In genomic region chr7:25130565-25130964, GRCm38 (mm10) we compare ENCODE assay signal across 19 mouse cellular contexts. TPM values are rescaled to one million over a fixed set of nuclear protein-coding genes. Genes with fewer than 3 reads are reported as not detected.
DNase-seq lines count a peak whose midpoint lies in the region; ATAC-seq and TF ChIP-seq lines count a peak whose summit lies in the region.
"Had no signal": no experiment of that assay in that cellular context is flagged by ENCODE, and none has a peak within 500 bp of the region (broad histone marks: within the 10 kb centered on the region; RNA-seq: fewer than 3 reads in every experiment).

No protein-coding gene starts in this region.

- no peak for TF ChIP-seq CTCF in CH12.LX (conservative IDR thresholded peaks at IDR 0.05 in 1 of 2, IDR thresholded peaks at IDR 0.05 in 1 of 2; ENCODE audit: low read depth in 2 of 2, low read length in 2 of 2)

- no peak overlapping the region for H3K9ac ChIP-seq in midbrain, embryonic 11.5 days (ENCODE audit: low read length)
- H3K9ac ChIP-seq in CH12.LX (ENCODE audit: insufficient read depth, low read depth) = peak overlapping the region; percentile 93
- no peak overlapping the region for H3K9ac ChIP-seq in forebrain, embryonic 14.5 days (ENCODE audit: low read length)
- H3K9ac ChIP-seq: forebrain, embryonic 13.5 days; hindbrain, embryonic 13.5 days had no signal

- peaks cover 11% of the 10 kb centered on the region for H3K4me1 ChIP-seq in midbrain, embryonic 11.5 days (ENCODE audit: control insufficient read depth, insufficient read depth, low read length)
- peaks cover 35% of the 10 kb centered on the region for H3K4me1 ChIP-seq in midbrain, embryonic 10.5 days
- H3K4me1 ChIP-seq in CH12.LX (ENCODE audit: control insufficient read depth in 1 of 2, insufficient read depth in 2 of 2) = peaks cover 28 to 51% of the 10 kb centered on the region in 2 experiments
- no peaks in the 10 kb centered on the region for H3K4me1 ChIP-seq in forebrain, embryonic 14.5 days (ENCODE audit: control insufficient read depth, insufficient read depth, low read length)

- DNase-seq in midbrain, embryonic 11.5 days (ENCODE audit: low spot score, missing footprints) = peak; percentile 77
- DNase-seq in midbrain, embryonic 10.5 days (ENCODE audit: low spot score) = no peak
- DNase-seq in CD4-positive helper T cell, adult 2 months (ENCODE audit: low read depth, low spot score) = peak; percentile 49
- peak; percentile 81 for DNase-seq in CH12.LX (ENCODE audit: extremely low read depth)
- peak; percentile 63 for DNase-seq in induced T-regulatory cell, adult 2 months (ENCODE audit: low read depth)
- DNase-seq in forebrain, embryonic 14.5 days (ENCODE audit: low spot score) = no peak
- DNase-seq in testis, postnatal 10 days (ENCODE audit: low spot score) = no peak
- no peak for DNase-seq in layer of hippocampus, adult 9-10 months (ENCODE audit: low spot score)
- DNase-seq: adrenal gland, postnatal 10 days; cerebellum, adult 2 months; cerebellum, postnatal 10 days; gastrocnemius, postnatal 36 days; heart, adult 18-20 months; heart, postnatal 14 days had no signal

- in situ Hi-C loops in CH12.LX (cut with MboI; ENCODE audit: low pct_ligation_motif_present, low pct_unique_long_range_greater_than_20kb, low sequenced_read_pairs) = loop anchor here (5.0 kb wide), 3 partner anchors 33 to 147 kb away; no protein-coding TSS in a partner anchor

- H3K27me3 ChIP-seq in midbrain, embryonic 11.5 days (ENCODE audit: control insufficient read depth, insufficient read depth, low read length) = peaks cover 30% of the 10 kb centered on the region
- peaks cover 61% of the 10 kb centered on the region for H3K27me3 ChIP-seq in midbrain, embryonic 10.5 days (ENCODE audit: low read depth, poor library complexity, severe bottlenecking)
- peaks cover 2% of the 10 kb centered on the region for H3K27me3 ChIP-seq in CH12.LX (replicated peaks)
- H3K27me3 ChIP-seq in forebrain, embryonic 14.5 days (replicated peaks; ENCODE audit: control insufficient read depth, insufficient read depth, low read length) = peaks cover 11% of the 10 kb centered on the region; the same call in 1 of the 2 replicates

- peak; percentile 83 for TF ChIP-seq EP300 in CH12.LX (IDR thresholded peaks at IDR 0.05; ENCODE audit: low read length)

- no peak for ATAC-seq in midbrain, embryonic 11.5 days (ENCODE audit: low FRiP score)
- ATAC-seq in forebrain, embryonic 14.5 days = no peak
- ATAC-seq: forebrain, embryonic 13.5 days; hindbrain, postnatal 0 days had no signal

- 81% methylated on average over 11 of the region's 11 CpGs for WGBS in midbrain, embryonic 11.5 days
- WGBS in midbrain, embryonic 10.5 days = 83% methylated on average over 11 of the region's 11 CpGs
- 88% methylated on average over 11 of the region's 11 CpGs for WGBS in forebrain, embryonic 14.5 days

- dilution Hi-C loops in CH12.LX (cut with MboI; ENCODE audit: extremely low pct_ligation_motif_present, extremely low pct_unique_long_range_greater_than_20kb, low sequenced_read_pairs) = no loop called here

- no peak overlapping the region for H3K4me3 ChIP-seq in midbrain, embryonic 11.5 days (ENCODE audit: low read depth, low read length)
- H3K4me3 ChIP-seq in midbrain, embryonic 10.5 days = no peak overlapping the region
- H3K4me3 ChIP-seq in CH12.LX (replicated peaks in 1 of 3; ENCODE audit: low read depth in 2 of 3, low read length in 2 of 3, poor library complexity in 1 of 3) = peak overlapping the region; percentile 73 to 96 (median 92)
- H3K4me3 ChIP-seq in forebrain, embryonic 14.5 days (ENCODE audit: low read depth, low read length) = no peak overlapping the region
- H3K4me3 ChIP-seq: embryonic facial prominence, embryonic 10.5 days; forebrain, embryonic 13.5 days; heart, embryonic 10.5 days; hindbrain, embryonic 13.5 days had no signal

- peak; percentile 81 for TF ChIP-seq POLR2A in CH12.LX (IDR thresholded peaks at IDR 0.05; ENCODE audit: low read depth, low read length)

- peaks cover 59% of the 10 kb centered on the region for H3K79me2 ChIP-seq in CH12.LX (replicated peaks; ENCODE audit: control insufficient read depth, extremely low read depth, insufficient read depth, poor library complexity, severe bottlenecking)

- no peaks in the 10 kb centered on the region for H3K36me3 ChIP-seq in midbrain, embryonic 11.5 days (ENCODE audit: control insufficient read depth, insufficient read depth, low read length)
- peaks cover 2% of the 10 kb centered on the region; the same call in 1 of the 2 replicates for H3K36me3 ChIP-seq in midbrain, embryonic 10.5 days
- H3K36me3 ChIP-seq in CH12.LX (replicated peaks in 1 of 2; ENCODE audit: control insufficient read depth in 1 of 2, insufficient read depth in 1 of 2, low read length in 1 of 2) = peaks cover 4 to 34% of the 10 kb centered on the region in 2 experiments
- H3K36me3 ChIP-seq in forebrain, embryonic 14.5 days (ENCODE audit: control insufficient read depth, insufficient read depth, low read length) = no peaks in the 10 kb centered on the region
- H3K36me3 ChIP-seq: embryonic facial prominence, embryonic 10.5 days; heart, embryonic 10.5 days had no signal

- no peak overlapping the region for H3K27ac ChIP-seq in midbrain, embryonic 11.5 days (ENCODE audit: low read depth, low read length)
- H3K27ac ChIP-seq in midbrain, embryonic 10.5 days (replicated peaks) = no peak overlapping the region
- H3K27ac ChIP-seq in CH12.LX (ENCODE audit: insufficient read depth, low read depth) = peak overlapping the region; percentile 97
- no peak overlapping the region for H3K27ac ChIP-seq in forebrain, embryonic 14.5 days (ENCODE audit: low read depth, low read length)
- H3K27ac ChIP-seq: embryonic facial prominence, embryonic 10.5 days; forebrain, embryonic 13.5 days; heart, embryonic 10.5 days; hindbrain, embryonic 13.5 days; hindbrain, postnatal 0 days had no signal

- H3K9me3 ChIP-seq in midbrain, embryonic 11.5 days (ENCODE audit: control insufficient read depth, low read length) = no peaks in the 10 kb centered on the region; the same call in 1 of the 2 replicates
- peaks cover 2% of the 10 kb centered on the region; the same call in 1 of the 2 replicates for H3K9me3 ChIP-seq in midbrain, embryonic 10.5 days (replicated peaks)
- H3K9me3 ChIP-seq in CH12.LX (replicated peaks; ENCODE audit: low read length) = peaks cover 6% of the 10 kb centered on the region
- H3K9me3 ChIP-seq in forebrain, embryonic 14.5 days (replicated peaks; ENCODE audit: control insufficient read depth, low read length) = no peaks in the 10 kb centered on the region
- H3K9me3 ChIP-seq: forebrain, embryonic 13.5 days; hindbrain, embryonic 13.5 days had no signal

- TF ChIP-seq RAD21 in CH12.LX (IDR thresholded peaks at IDR 0.05; ENCODE audit: low read depth, low read length) = no peak; the same call in none of the 2 replicates

- no peak overlapping the region for H3K4me2 ChIP-seq in midbrain, embryonic 11.5 days
- H3K4me2 ChIP-seq in CH12.LX (ENCODE audit: insufficient read depth, low read depth, poor library complexity, severe bottlenecking) = peak overlapping the region; percentile 88
- no peak overlapping the region for H3K4me2 ChIP-seq in forebrain, embryonic 14.5 days (ENCODE audit: low read length)
- H3K4me2 ChIP-seq: forebrain, embryonic 13.5 days; hindbrain, embryonic 13.5 days had no signal

TF ChIP-seq in CH12.LX, 34 proteins besides CTCF, POLR2A, EP300 and RAD21 (continues in another document):
- TF ChIP-seq BHLHE40 (IDR thresholded peaks at IDR 0.05; ENCODE audit: low read depth, low read length) (peak; percentile 96), NELFE (IDR thresholded peaks at IDR 0.05; ENCODE audit: low read depth, low read length) (peak; percentile 46; the same call in 1 of the 2 replicates), MEF2A (IDR thresholded peaks at IDR 0.05; ENCODE audit: borderline replicate concordance, low read depth, low read length) (peak; percentile 84), GABPA (IDR thresholded peaks at IDR 0.05; ENCODE audit: insufficient replicate concordance, low read depth, low read length) (no peak), MYC (IDR thresholded peaks at IDR 0.05; ENCODE audit: low read depth, low read length) (peak; percentile 84), IRF4 (IDR thresholded peaks at IDR 0.05; ENCODE audit: low read depth, low read length) (peak; percentile 98), MAFK (IDR thresholded peaks at IDR 0.05; ENCODE audit: insufficient replicate concordance, low read length) (no peak), CHD1 (IDR thresholded peaks at IDR 0.05; ENCODE audit: low read depth, low read length) (no peak; the same call in 1 of the 2 replicates), TCF12 (IDR thresholded peaks at IDR 0.05; ENCODE audit: low read depth, low read length) (peak; percentile 84), POLR2AphosphoS2 (IDR thresholded peaks at IDR 0.05; ENCODE audit: low read depth, low read length) (no peak; the same call in 1 of the 2 replicates), NRF1 (IDR thresholded peaks at IDR 0.05; ENCODE audit: low read depth, low read length) (peak; percentile 71), USF2 (conservative IDR thresholded peaks at IDR 0.05; ENCODE audit: low read depth, low read length) (no peak), MAZ (IDR thresholded peaks at IDR 0.05; ENCODE audit: low read depth, low read length) (peak; percentile 84)

RNA-seq across cellular contexts. Expression of gene Pou2f2, which starts 49.0 kb away (rescaled TPM):
- 26.6 and 31.3 TPM in 2 replicates for polyA plus RNA-seq in midbrain, embryonic 11.5 days (2014; fragmentation: Nextera tagmentation; extraction: Ambion mirVana)
- polyA plus RNA-seq in midbrain, embryonic 10.5 days (2016; fragmentation: Nextera tagmentation; extraction: Ambion mirVana) = 13.6 and 26.5 TPM in 2 replicates
- 28.2 and 46.1 TPM in 2 replicates for total RNA-seq in CH12.LX (2012; rRNA removed)
- 7.3 and 8.9 TPM in 2 replicates for total RNA-seq in CH12.LX (2014; rRNA removed)
- polyA plus RNA-seq in CH12.LX (2012; ENCODE audit: insufficient read length, low read depth) = 72.1 and 102 TPM in 2 replicates
- 15.5 and 21.1 TPM in 2 replicates for polyA plus RNA-seq in forebrain, embryonic 14.5 days (2014; fragmentation: Nextera tagmentation; extraction: Ambion mirVana)

RNA-seq across cellular contexts. Expression of gene Zfp574, which starts 58.2 kb away (rescaled TPM):
- polyA plus RNA-seq in midbrain, embryonic 11.5 days (2014; fragmentation: Nextera tagmentation; extraction: Ambion mirVana) = 20.3 and 22.9 TPM in 2 replicates
- polyA plus RNA-seq in midbrain, embryonic 10.5 days (2016; fragmentation: Nextera tagmentation; extraction: Ambion mirVana) = 44.4 and 45.3 TPM in 2 replicates
- total RNA-seq in CH12.LX (2012; rRNA removed) (11.2 and 11.8 TPM in 2 replicates), CH12.LX (2014; rRNA removed) (2.8 and 3.4 TPM in 2 replicates)
- 11.9 and 13.3 TPM in 2 replicates for polyA plus RNA-seq in CH12.LX (2012; ENCODE audit: insufficient read length, low read depth)
- polyA plus RNA-seq in forebrain, embryonic 14.5 days (2014; fragmentation: Nextera tagmentation; extraction: Ambion mirVana) = 18.9 and 28.4 TPM in 2 replicates

RNA-seq across cellular contexts. Expression of gene Grik5, which starts 58.4 kb away (rescaled TPM):
- 8.7 and 9.3 TPM in 2 replicates for polyA plus RNA-seq in midbrain, embryonic 11.5 days (2014; fragmentation: Nextera tagmentation; extraction: Ambion mirVana)
- 5.4 and 7.5 TPM in 2 replicates for polyA plus RNA-seq in midbrain, embryonic 10.5 days (2016; fragmentation: Nextera tagmentation; extraction: Ambion mirVana)
- 0.88 and 2.1 TPM in 2 replicates for total RNA-seq in CH12.LX (2012; rRNA removed)
- 0.80 and 1.0 TPM in 2 replicates for total RNA-seq in CH12.LX (2014; rRNA removed)
- 1.5 and 2.0 TPM in 2 replicates for polyA plus RNA-seq in CH12.LX (2012; ENCODE audit: insufficient read length, low read depth)
- polyA plus RNA-seq in forebrain, embryonic 14.5 days (2014; fragmentation: Nextera tagmentation; extraction: Ambion mirVana) = 11.2 and 14.2 TPM in 2 replicates

Comparison
In these comparisons a context has a peak if more than half of its experiments do, and no peak if none do; other contexts are left out.
1. DNase-seq: peak in midbrain, embryonic 11.5 days (single experiment), CD4-positive helper T cell, adult 2 months (single experiment), CH12.LX (single experiment) and induced T-regulatory cell, adult 2 months (single experiment); none in midbrain, embryonic 10.5 days (single experiment), forebrain, embryonic 14.5 days (single experiment), testis, postnatal 10 days (single experiment) and layer of hippocampus, adult 9-10 months (single experiment).
2. H3K4me3 ChIP-seq: peak in CH12.LX (3 of 3); none in midbrain, embryonic 11.5 days (single experiment), midbrain, embryonic 10.5 days (single experiment) and forebrain, embryonic 14.5 days (single experiment).